Mouse (Mus musculus) forebrain, postnatal 0 days (tissue): ENCODE results near the gene Ttc14. TPM values are rescaled to one million over a fixed set of nuclear protein-coding genes. Genes with fewer than 3 reads are reported as not detected.

Experiments used
- ATAC-seq: fragments of 200-750 bp; cut with Nextera tagmentation; 2 replicates; pipeline ENCODE4 v1.8.0; 2017; ENCODE audit warnings: mild to moderate bottlenecking, moderate library complexity
- DNase-seq: peaks from one replicate; pipeline ENCODE4 v3.0.0-alpha.2; 2015
- H3K27ac ChIP-seq: fragments of 300-500 bp; sonication (generic); 2 replicates; pipeline ENCODE4 v1.5.1; 2014; ENCODE audit warnings: low read depth, mild to moderate bottlenecking, antibody characterized with exemption, low read length, moderate library complexity, mixed read lengths
- H3K27me3 ChIP-seq: fragments of 300-500 bp; sonication (generic); 2 replicates; pipeline ENCODE4 v1.6.1; 2014; ENCODE audit warnings: mild to moderate bottlenecking, low read length, mixed read lengths; ENCODE audit not compliant: insufficient read depth
- H3K36me3 ChIP-seq: fragments of 300-500 bp; sonication (generic); 2 replicates; pipeline ENCODE4 v1.6.1; 2014; ENCODE audit warnings: mild to moderate bottlenecking, moderate library complexity; ENCODE audit not compliant: insufficient read depth
- H3K4me1 ChIP-seq: fragments of 300-500 bp; sonication (generic); 2 replicates; pipeline ENCODE4 v1.6.1; 2014; ENCODE audit warnings: antibody characterized with exemption; ENCODE audit not compliant: insufficient read depth
- H3K4me2 ChIP-seq: fragments of 300-500 bp; sonication (generic); 2 replicates; pipeline ENCODE4 v1.6.1; 2014; ENCODE audit warnings: low read depth, mild to moderate bottlenecking, moderate library complexity
- H3K4me3 ChIP-seq: fragments of 300-500 bp; sonication (generic); 2 replicates; pipeline ENCODE4 v1.5.1; 2014; ENCODE audit warnings: low read depth, low read length, mixed read lengths
- H3K9ac ChIP-seq: fragments of 300-500 bp; sonication (generic); 2 replicates; pipeline ENCODE4 v1.6.1; 2014; ENCODE audit warnings: mild to moderate bottlenecking
- H3K9me3 ChIP-seq: fragments of 300-500 bp; sonication (generic); 2 replicates; pipeline ENCODE4 v1.6.1; 2016; ENCODE audit warnings: low read length
- CTCF ChIP-seq: sonication (generic); IDR thresholded peaks from 2 replicates; pipeline ENCODE4 v1.5.1; 2016; ENCODE audit warnings: antibody characterized with exemption, control low read depth, low read depth
- WGBS: fragments of 180-500 bp; shearing (Covaris S2); extraction: QIAGEN DNeasy Blood & Tissue Kit; methylation state at CpG from one replicate; pipeline ENCODE4 v1.1.7; 2014; 5-methylcytosine and 5-hydroxymethylcytosine counted together
- polyA plus RNA-seq: library from polyadenylated mRNA; unstranded; fragments of >200 nt; fragmentation: Nextera tagmentation; extraction: Ambion mirVana; gene quantifications from 2 replicates; pipeline ENCODE4 v1.2.1, GENCODE M21; 2015
- total RNA-seq: library from RNA; depleted of rRNA; stranded (reverse); fragments of >200 nt; gene quantifications from 2 replicates; pipeline ENCODE4 v1.2.3, GENCODE M21; 2014; rRNA removed

The Ttc14 gene
- total RNA-seq: 50.0 and 50.6 TPM in 2 replicates
- polyA plus RNA-seq: 36.8 and 43.7 TPM in 2 replicates

GRCm38 (mm10) chr3:33799617-33800512 is at the start of gene Ttc14:
TSS of gene Ttc14 (plus strand) at chr3:33799832.
- H3K36me3 ChIP-seq: peaks cover 9% of the 10 kb centered on the region
- peak within 1 kb of the TSS; percentile 64 for H3K4me3 ChIP-seq
- peak within 1 kb of the TSS; percentile 67 for H3K4me2 ChIP-seq
- DNase-seq (peak; percentile 98), ATAC-seq (peak; percentile 100)
- peak; percentile 60 for TF ChIP-seq CTCF
- peak within 1 kb of the TSS; percentile 92 for H3K9ac ChIP-seq
- no peaks in the 10 kb centered on the region for H3K27me3 ChIP-seq
- peak within 1 kb of the TSS; percentile 99 for H3K27ac ChIP-seq
- H3K4me1 ChIP-seq: peaks cover 6% of the 10 kb centered on the region
- no peaks in the 10 kb centered on the region for H3K9me3 ChIP-seq
- under 1% methylated on average over 84 of the region's 90 CpGs for WGBS

GRCm38 (mm10) chr3:33790975-33791374 is 8.7 kb upstream of the Ttc14 start:
- DNase-seq (peak; percentile 60), ATAC-seq (peak; percentile 85)
- no peaks in the 10 kb centered on the region for H3K27me3 ChIP-seq
- TF ChIP-seq CTCF: peak; percentile 63
- H3K9me3 ChIP-seq: no peaks in the 10 kb centered on the region
- no peak overlapping the region for H3K4me3 ChIP-seq
- no peak overlapping the region for H3K27ac ChIP-seq
- H3K36me3 ChIP-seq: no peaks in the 10 kb centered on the region
- H3K9ac ChIP-seq: no peak overlapping the region
- no peaks in the 10 kb centered on the region for H3K4me1 ChIP-seq
- H3K4me2 ChIP-seq: no peak overlapping the region

- peaks cover 6% of the 10 kb centered on the region for H3K4me1 ChIP-seq
- DNase-seq (no peak), ATAC-seq (peak; percentile 3; the same call in 1 of the 2 replicates)
- peak overlapping the region; percentile 64 for H3K4me3 ChIP-seq
- peak overlapping the region; percentile 92 for H3K9ac ChIP-seq
- no peak for TF ChIP-seq CTCF
- peak overlapping the region; percentile 67 for H3K4me2 ChIP-seq
- H3K36me3 ChIP-seq: peaks cover 12% of the 10 kb centered on the region
- peak overlapping the region; percentile 99 for H3K27ac ChIP-seq
- H3K27me3 ChIP-seq: no peaks in the 10 kb centered on the region
- under 1% methylated on average over 16 of the region's 16 CpGs for WGBS
- no peaks in the 10 kb centered on the region for H3K9me3 ChIP-seq
Observed at GRCm38 (mm10) chr3:33800513-33800820, 835 bp downstream of the Ttc14 start.

GRCm38 (mm10) chr3:33807151-33807550 is 7.5 kb downstream of the Ttc14 start:
- DNase-seq (no peak), ATAC-seq (no peak)
- H3K9me3 ChIP-seq: no peaks in the 10 kb centered on the region
- no peak overlapping the region for H3K4me3 ChIP-seq
- H3K4me2 ChIP-seq: no peak overlapping the region
- no peak overlapping the region for H3K27ac ChIP-seq
- H3K9ac ChIP-seq: no peak overlapping the region
- 86% methylated on average over 1 of the region's 1 CpGs for WGBS
- no peaks in the 10 kb centered on the region for H3K4me1 ChIP-seq
- TF ChIP-seq CTCF: no peak
- H3K27me3 ChIP-seq: no peaks in the 10 kb centered on the region
- H3K36me3 ChIP-seq: peaks cover 42% of the 10 kb centered on the region

GRCm38 (mm10) chr3:33824135-33824946 is 24.7 kb downstream of the Ttc14 start:
- peak; percentile 88 for TF ChIP-seq CTCF
- 45% methylated on average over 9 of the region's 9 CpGs for WGBS

GRCm38 (mm10) chr3:33832351-33832750 is 32.7 kb downstream of the Ttc14 start:
- DNase-seq: no peak
- TF ChIP-seq CTCF: no peak
- no peaks in the 10 kb centered on the region for H3K27me3 ChIP-seq
- no peaks in the 10 kb centered on the region for H3K4me1 ChIP-seq
- peaks cover 12% of the 10 kb centered on the region; the same call in 1 of the 2 replicates for H3K36me3 ChIP-seq
- H3K9me3 ChIP-seq: no peaks in the 10 kb centered on the region
- WGBS: 86% methylated on average over 10 of the region's 10 CpGs
- H3K4me2 ChIP-seq: no peak overlapping the region
- no peak overlapping the region for H3K9ac ChIP-seq
- no peak for ATAC-seq
- no peak overlapping the region for H3K4me3 ChIP-seq
- H3K27ac ChIP-seq: no peak overlapping the region

More at GRCm38 (mm10) chr3:33824135-33824946, 24.7 kb downstream of the Ttc14 start:
- Histone ChIP-seq H3K4me2 (no peak overlapping the region), H3K27ac (no peak overlapping the region), H3K4me1 (no peaks in the 10 kb centered on the region), H3K9ac (no peak overlapping the region), H3K9me3 (no peaks in the 10 kb centered on the region), H3K4me3 (no peak overlapping the region), H3K36me3 (no peaks in the 10 kb centered on the region), H3K27me3 (no peaks in the 10 kb centered on the region)
- DNase-seq (peak; percentile 63), ATAC-seq (peak; percentile 93)
